Mouse (Mus musculus) Patski (cell line): Measurements from ENCODE around the gene Adora2b. TPM values are rescaled to one million over a fixed set of nuclear protein-coding genes. Genes with fewer than 3 reads are reported as not detected.
A peak's percentile ranks its signal among the peaks of the same experiment; 100 is the strongest.

Experiments
- ATAC-seq: fragments of 100-300 bp; one replicate; pipeline ENCODE4 v1.8.0; 2021
- CTCF ChIA-PET: fragments of 350-600 bp; sonication (Branson Sonifier 250); formaldehyde crosslinking; loops from one replicate; lab custom pipeline; 2022; ENCODE audit warnings: inconsistent platforms; lab: Charles Lee
- POLR2A ChIA-PET: fragments of 350-600 bp; sonication (Branson Sonifier 250); formaldehyde crosslinking; loops from one replicate; lab custom pipeline; 2022; ENCODE audit warnings: antibody characterized with exemption, inconsistent platforms; lab: Charles Lee
- DNase-seq: peaks from one replicate; pipeline ENCODE4 v3.0.0-alpha.2; 2011; ENCODE audit warnings: low read depth, low spot score
- H3K27me3 ChIP-seq: fragments of 371-371 bp; one replicate; pipeline ENCODE4 v1.5.1; 2021
- CTCF ChIP-seq: fragments of 100-300 bp; IDR thresholded peaks from one replicate; pipeline ENCODE4 v1.5.1; 2021
- in situ Hi-C: fragments of 300-500 bp; cut with MboI; formaldehyde crosslinking; loops from 3 replicates; pipeline ENCODE4 v1.11.1; 2018; ENCODE audit warnings: low pct_unique_long_range_greater_than_20kb, mixed read lengths
- polyA plus RNA-seq: library from polyadenylated mRNA; unstranded; gene quantifications from one replicate; pipeline ENCODE4 v1.2.3, GENCODE M21; 2021

The Adora2b gene
- polyA plus RNA-seq, 1 experiment from 2014 or later, result 0.41 TPM

DNA sequence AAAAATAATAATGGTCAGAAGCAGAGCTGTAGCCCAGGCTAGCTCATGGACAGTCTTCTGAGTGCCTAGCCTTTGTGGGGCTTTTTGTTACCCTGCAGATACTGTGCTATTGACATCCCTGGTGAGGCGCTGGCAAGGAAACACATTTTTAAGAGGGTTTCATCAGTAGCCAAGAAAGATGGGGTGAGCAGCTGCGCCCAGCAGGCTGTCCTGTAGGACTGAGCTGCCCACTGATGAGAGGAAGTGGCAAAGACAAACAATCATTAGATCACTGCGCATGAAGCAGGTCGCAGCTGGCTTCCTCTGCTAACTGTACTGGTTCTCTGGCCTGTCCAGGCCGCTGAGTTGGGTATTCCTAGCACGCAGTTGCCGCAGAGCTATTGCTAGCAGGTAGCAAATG is 14.8 kb downstream of the Adora2b start:
- in situ Hi-C loops, result loop anchor here (10.0 kb wide), 1 partner anchor 319 kb away; no protein-coding TSS in a partner anchor
- DNase-seq, result no peak
- POLR2A ChIA-PET, result no interaction called here
- no peaks in the 10 kb centered on the region for H3K27me3 ChIP-seq
- ATAC-seq, result no peak
- CTCF ChIA-PET, result interaction anchor here (0.6 to 2.0 kb wide), 3 partner anchors 10 to 17 kb away, joined by 3 to 5 read pairs (median 3); partner anchors contain the start of genes Ttc19 and Zswim7
- no peak for TF ChIP-seq CTCF

DNA sequence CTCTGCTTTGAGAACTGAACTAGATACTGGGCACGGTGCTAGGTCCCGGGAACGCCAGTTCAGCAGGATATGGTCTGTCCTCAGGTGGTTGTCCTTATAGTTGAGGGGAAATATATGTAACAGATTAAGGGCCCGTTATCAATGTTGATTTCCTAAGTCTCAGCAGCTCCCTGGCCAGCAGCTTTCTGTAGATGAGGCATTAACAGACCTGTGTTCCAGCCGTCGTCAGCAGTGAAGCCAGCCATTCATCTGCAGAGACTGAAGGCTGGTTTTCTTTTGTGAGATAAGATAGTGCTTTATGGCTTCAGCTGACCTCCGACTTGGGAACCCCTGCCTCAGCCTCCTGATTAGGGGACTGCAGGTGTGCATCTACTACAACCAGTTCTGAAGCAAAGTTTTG is 15.2 kb downstream of the Adora2b start:
- in situ Hi-C loops, result loop anchor here (10.0 kb wide), 1 partner anchor 319 kb away; no protein-coding TSS in a partner anchor
- no peak for DNase-seq
- TF ChIP-seq CTCF, result no peak
- ATAC-seq, result no peak
- ChIA-PET POLR2A (no interaction called here), CTCF (interaction anchor here (0.6 to 2.0 kb wide), 3 partner anchors 9 to 17 kb away, joined by 3 to 5 read pairs (median 3); partner anchors contain the start of genes Ttc19 and Zswim7)
- no peaks in the 10 kb centered on the region for H3K27me3 ChIP-seq

DNA sequence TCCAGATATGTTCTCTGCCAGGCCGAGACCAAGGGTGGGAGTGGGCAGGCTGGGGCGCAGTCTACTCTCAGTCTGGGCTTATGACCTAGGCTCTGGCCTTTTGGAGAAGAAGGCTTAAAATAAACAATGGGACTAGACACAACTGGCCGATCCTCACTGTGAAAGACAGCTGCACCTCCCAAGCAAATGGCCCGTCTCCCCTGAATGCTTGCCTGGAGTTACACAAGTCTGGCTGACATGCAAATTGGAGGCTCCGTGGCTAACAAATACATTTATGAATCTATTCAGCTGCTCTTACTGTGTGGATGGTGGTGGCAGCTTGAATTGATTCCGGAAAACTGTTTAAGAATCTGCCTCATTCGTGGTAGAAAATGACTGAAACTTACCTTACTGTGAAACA is 16.9 kb downstream of the Adora2b start:
- no peaks in the 10 kb centered on the region for H3K27me3 ChIP-seq
- TF ChIP-seq CTCF, result no peak
- ChIA-PET CTCF (interaction anchor here (1.4 to 1.5 kb wide), 2 partner anchors 8 to 9 kb away, joined by 4 to 5 read pairs; no protein-coding TSS in a partner anchor), POLR2A (interaction anchor here (0.7 kb wide), 1 partner anchor 1836 kb away, joined by 3 read pairs; no protein-coding TSS in a partner anchor)
- in situ Hi-C loops, result loop anchor here (10.0 kb wide), 1 partner anchor 321 kb away; no protein-coding TSS in a partner anchor
- ATAC-seq (no peak), DNase-seq (no peak)

DNA sequence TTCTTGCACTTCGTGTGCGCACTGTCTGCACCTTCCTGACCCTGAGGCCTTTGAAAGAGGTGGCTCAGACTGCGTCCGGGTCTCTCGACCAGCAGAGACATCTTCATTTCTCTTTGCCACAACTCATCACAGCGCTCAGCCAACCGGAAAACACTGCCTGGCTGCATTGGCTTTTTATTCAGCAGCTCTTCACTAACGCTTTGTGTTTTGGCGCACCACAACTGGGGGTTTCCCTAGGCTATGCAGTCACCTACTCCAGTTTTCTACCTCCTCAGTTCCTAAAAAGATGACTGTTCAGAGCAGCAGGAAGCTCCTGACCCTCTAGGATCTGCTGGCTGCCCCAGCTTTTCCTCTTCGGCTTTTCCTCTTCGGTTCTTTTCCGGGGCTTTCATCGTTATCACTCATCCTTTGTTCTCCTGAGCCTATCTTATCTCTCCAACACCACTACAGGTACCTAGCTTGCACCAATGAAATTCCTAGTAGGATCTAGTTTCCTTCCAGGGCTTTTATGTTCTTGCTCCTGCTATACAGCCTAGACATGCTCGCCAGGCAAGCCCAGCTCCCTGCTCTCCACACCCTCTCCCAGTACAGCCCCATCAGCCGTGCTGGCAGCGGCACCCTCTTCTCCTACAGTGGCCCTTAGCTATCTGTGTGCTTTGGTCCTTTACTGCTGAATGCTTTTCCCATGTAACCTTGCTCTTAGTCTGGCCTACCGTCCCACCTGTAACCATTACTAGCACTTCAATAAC is 17.9 kb downstream of the Adora2b start:
- ChIA-PET CTCF (interaction anchor here (0.8 to 1.5 kb wide), 3 partner anchors 8 to 219 kb away, joined by 4 to 5 read pairs (median 4); no protein-coding TSS in a partner anchor), POLR2A (interaction anchor here (0.6 kb wide), 1 partner anchor 111 kb away, joined by 3 read pairs; no protein-coding TSS in a partner anchor)
- ATAC-seq (no peak), DNase-seq (no peak)
- no peaks in the 10 kb centered on the region for H3K27me3 ChIP-seq
- in situ Hi-C loops, result loop anchor here (10.0 kb wide), 1 partner anchor 322 kb away; no protein-coding TSS in a partner anchor
- no peak for TF ChIP-seq CTCF

DNA sequence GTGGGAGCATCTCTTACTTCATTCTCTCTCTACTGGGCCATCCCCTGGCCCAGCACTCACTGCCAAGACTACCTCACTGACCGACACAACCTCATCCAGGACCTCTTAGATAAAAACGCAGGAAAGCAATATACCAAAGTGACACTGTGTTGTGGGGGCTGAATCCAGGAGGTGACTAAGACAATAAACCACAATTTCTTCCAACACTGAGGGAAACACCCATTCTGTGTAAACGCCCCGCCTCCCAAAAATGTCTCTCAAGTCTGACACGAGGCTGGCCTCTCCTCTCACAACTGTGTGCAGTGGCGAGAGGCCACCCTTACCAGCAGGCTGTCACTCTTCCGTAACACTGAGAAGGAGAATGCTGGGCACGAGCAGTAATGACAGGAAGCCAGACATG is 19.6 kb downstream of the Adora2b start:
- ATAC-seq (no peak), DNase-seq (no peak)
- no peaks in the 10 kb centered on the region for H3K27me3 ChIP-seq
- CTCF ChIA-PET, result no interaction called here
- no peak for TF ChIP-seq CTCF
- POLR2A ChIA-PET, result no interaction called here
- in situ Hi-C loops, result loop anchor here (10.0 kb wide), 1 partner anchor 324 kb away; no protein-coding TSS in a partner anchor

DNA sequence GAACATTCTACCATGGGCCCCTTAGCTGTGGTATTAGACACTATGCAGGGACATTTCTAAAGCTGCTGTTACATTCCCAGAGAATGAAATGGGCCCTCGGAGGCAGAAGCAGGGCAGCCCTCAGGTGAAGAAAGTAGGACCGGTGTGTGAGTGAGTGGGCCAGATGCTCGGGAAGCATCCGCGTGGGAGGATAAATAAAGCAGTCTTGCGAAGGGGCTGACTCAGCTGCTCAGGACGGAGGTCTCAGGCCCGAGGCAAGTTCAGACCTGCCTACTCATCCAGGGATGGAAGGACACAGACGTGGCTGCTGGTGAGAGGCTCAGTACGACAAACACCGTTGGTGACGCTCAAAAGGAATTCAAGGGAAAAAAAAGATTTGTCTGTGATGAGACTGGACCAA is 20.3 kb downstream of the Adora2b start:
- DNase-seq (no peak), ATAC-seq (no peak)
- TF ChIP-seq CTCF, result no peak
- no peaks in the 10 kb centered on the region for H3K27me3 ChIP-seq
- ChIA-PET POLR2A (no interaction called here), CTCF (no interaction called here)
- in situ Hi-C loops, result loop anchor here (10.0 kb wide), 1 partner anchor 324 kb away; no protein-coding TSS in a partner anchor

DNA sequence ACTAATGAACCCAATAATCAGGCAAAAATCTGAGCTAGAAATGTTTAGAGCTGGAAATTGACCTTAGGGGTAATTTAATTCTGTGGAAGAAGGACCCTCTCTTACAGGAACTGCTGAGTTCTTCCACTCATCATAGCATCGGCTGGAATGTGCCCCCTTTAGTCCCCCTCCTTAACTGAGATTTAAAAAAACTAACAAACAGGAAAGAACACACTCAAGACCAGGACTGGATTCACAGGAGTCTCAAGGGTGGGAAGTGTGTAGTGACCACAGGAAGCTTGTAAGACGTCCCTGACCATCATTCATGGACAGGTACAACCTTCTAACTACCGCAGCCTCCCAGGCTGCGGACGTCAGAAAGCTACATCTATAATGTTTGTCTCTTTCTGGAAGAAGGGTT is 22.1 kb downstream of the Adora2b start:
- TF ChIP-seq CTCF, result no peak
- ChIA-PET POLR2A (no interaction called here), CTCF (interaction anchor here (0.9 to 1.9 kb wide), 7 partner anchors 10 to 321 kb away, joined by 3 to 6 read pairs (median 4); partner anchors contain the start of gene Adora2b)
- DNase-seq (no peak), ATAC-seq (no peak)
- in situ Hi-C loops, result no loop called here
- no peaks in the 10 kb centered on the region for H3K27me3 ChIP-seq

DNA sequence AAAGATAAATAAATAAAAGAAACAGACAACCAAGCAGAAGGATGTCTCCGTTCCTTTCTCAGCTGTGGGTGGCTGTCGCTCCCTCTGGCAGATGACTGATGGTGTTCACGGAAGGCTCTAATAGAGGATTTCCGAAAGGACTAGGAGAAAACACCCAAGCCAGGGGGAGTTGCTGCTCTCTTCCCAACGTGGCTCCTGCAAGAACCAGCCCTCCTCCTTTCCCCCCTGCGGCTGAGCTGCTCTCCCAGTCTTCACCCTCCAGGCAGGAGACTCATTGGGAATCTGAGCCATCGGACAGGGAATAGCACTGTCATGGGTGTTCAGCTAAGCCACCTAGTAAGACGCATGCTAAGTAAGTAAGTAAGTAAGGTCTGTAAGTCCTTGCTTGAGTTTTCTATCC is 28.3 kb downstream of the Adora2b start:
- H3K27me3 ChIP-seq, result no peaks in the 10 kb centered on the region
- CTCF ChIA-PET, result interaction anchor here (1.0 to 3.9 kb wide), 5 partner anchors 28 to 228 kb away, joined by 3 to 31 read pairs (median 13); partner anchors contain the start of gene Adora2b
- DNase-seq (no peak), ATAC-seq (no peak)
- in situ Hi-C loops, result loop anchor here (5.0 kb wide), 2 partner anchors 150 to 230 kb away; no protein-coding TSS in a partner anchor
- POLR2A ChIA-PET, result interaction anchor here (1.0 to 1.2 kb wide), 2 partner anchors 28 to 131 kb away, joined by 3 to 6 read pairs; partner anchors contain the start of gene Adora2b
- no peak for TF ChIP-seq CTCF

DNA sequence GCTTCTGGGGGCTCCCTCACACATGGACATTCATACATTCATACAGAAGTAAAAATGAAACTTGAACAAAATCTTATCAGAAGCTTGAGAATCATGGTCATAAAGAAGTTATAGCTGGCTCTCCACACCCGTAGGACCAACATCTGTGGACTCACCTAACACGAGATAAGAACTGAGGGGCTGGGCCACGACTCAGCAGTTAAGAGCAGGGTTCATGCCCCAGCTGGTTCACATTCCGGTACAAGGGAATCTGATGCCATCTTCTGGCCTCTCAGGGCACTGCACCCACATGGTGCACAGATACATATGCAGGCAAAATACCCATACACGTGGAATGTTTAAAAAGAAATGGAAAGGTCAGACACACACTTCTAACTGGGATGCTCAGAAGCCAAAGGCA is 29.2 kb downstream of the Adora2b start:
- TF ChIP-seq CTCF, result peak; percentile 92

More for the DNA sequence above, 29.2 kb downstream of the Adora2b start:
- in situ Hi-C loops, result loop anchor here (5.0 kb wide), 2 partner anchors 151 to 231 kb away; no protein-coding TSS in a partner anchor
- no peak for ATAC-seq
- ChIA-PET CTCF (interaction anchor here (0.7 to 3.9 kb wide), 12 partner anchors 9 to 337 kb away, joined by 3 to 31 read pairs (median 4); partner anchors contain the start of gene Adora2b), POLR2A (interaction anchor here (1.0 to 1.2 kb wide), 2 partner anchors 29 to 132 kb away, joined by 3 to 6 read pairs; partner anchors contain the start of gene Adora2b)
- no peaks in the 10 kb centered on the region for H3K27me3 ChIP-seq
- DNase-seq, result peak; percentile 37
